Mouse (Mus musculus): ENCODE measurements around the gene Fam171a1. TPM values are rescaled to one million over a fixed set of nuclear protein-coding genes. Genes with fewer than 3 reads are reported as not detected.
A peak's percentile ranks its signal among the peaks of the same experiment; 100 is the strongest.

Fam171a1 gene
- total and polyA plus RNA-seq, 2 experiments from 2014 or later = 32.1 to 53.5 TPM

DNA sequence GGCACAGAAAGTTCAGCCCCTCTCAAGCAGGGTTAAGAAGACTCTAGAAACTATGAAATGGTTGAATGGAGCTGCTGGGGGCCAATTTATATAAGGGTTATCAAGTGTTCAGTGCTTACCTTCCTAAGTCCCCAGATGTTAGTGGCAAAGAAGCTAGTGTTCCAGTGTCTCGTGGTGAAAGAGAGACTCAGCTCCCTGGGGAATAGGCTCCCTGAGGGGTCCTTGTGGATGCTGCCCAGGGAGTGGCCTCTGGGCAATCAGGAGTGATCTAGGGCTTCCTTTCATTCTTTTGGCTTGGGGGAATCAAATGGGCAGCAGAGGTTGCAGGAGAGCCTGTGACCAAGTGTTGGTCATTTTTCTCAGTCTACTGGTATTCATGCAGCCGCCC lies 21.3 kb downstream of the Fam171a1 start:
- H3K27me3 ChIP-seq (ENCODE audit: insufficient read depth, low read length) = no peaks in the 10 kb centered on the region
- H3K4me3 ChIP-seq (ENCODE audit: low read depth, low read length) = no peak overlapping the region
- DNase-seq = no peak
- H3K4me1 ChIP-seq (ENCODE audit: insufficient read depth) = peaks cover 7% of the 10 kb centered on the region; the same call in 1 of the 2 replicates
- WGBS = 46% methylated on average over 2 of the region's 2 CpGs
- ATAC-seq = no peak
- H3K27ac ChIP-seq (ENCODE audit: low read depth, low read length) = no peak overlapping the region
- no peaks in the 10 kb centered on the region for H3K9me3 ChIP-seq (ENCODE audit: low read length)
- no peaks in the 10 kb centered on the region for H3K36me3 ChIP-seq (ENCODE audit: insufficient read depth)
- no peak overlapping the region for H3K4me2 ChIP-seq (ENCODE audit: low read depth)
- TF ChIP-seq CTCF (IDR thresholded peaks at IDR 0.05; ENCODE audit: low read depth) = no peak
- H3K9ac ChIP-seq = no peak overlapping the region

DNA sequence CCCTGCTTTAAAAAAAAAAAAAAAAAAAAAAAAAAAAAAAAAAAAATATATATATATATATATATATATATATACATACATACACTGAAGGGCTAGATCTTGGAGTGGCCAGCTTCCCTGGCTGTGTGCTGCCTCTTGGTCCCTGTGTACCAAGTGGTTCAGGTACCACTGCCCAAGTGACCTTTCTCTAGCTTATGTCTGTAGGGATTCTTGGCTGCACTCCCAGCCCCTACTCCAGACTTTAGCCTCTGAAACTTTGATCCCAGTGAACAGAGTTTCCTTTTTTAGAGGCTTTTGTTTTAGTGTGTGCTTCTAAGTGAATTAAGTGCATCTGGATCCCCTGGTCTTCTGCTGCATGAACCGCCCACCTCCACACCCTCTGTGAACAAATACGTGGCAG lies 24.3 kb downstream of the Fam171a1 start:
- DNase-seq (no peak), ATAC-seq (no peak)
- 62% methylated on average over 2 of the region's 2 CpGs for WGBS
- Histone ChIP-seq H3K4me2 (ENCODE audit: low read depth) (no peak overlapping the region), H3K9me3 (ENCODE audit: low read length) (no peaks in the 10 kb centered on the region), H3K36me3 (ENCODE audit: insufficient read depth) (no peaks in the 10 kb centered on the region), H3K4me1 (ENCODE audit: insufficient read depth) (peaks cover 7% of the 10 kb centered on the region; the same call in 1 of the 2 replicates), H3K27me3 (ENCODE audit: insufficient read depth, low read length) (no peaks in the 10 kb centered on the region), H3K27ac (ENCODE audit: low read depth, low read length) (no peak overlapping the region), H3K4me3 (ENCODE audit: low read depth, low read length) (no peak overlapping the region), H3K9ac (no peak overlapping the region)
- TF ChIP-seq CTCF (IDR thresholded peaks at IDR 0.05; ENCODE audit: low read depth) = no peak

DNA sequence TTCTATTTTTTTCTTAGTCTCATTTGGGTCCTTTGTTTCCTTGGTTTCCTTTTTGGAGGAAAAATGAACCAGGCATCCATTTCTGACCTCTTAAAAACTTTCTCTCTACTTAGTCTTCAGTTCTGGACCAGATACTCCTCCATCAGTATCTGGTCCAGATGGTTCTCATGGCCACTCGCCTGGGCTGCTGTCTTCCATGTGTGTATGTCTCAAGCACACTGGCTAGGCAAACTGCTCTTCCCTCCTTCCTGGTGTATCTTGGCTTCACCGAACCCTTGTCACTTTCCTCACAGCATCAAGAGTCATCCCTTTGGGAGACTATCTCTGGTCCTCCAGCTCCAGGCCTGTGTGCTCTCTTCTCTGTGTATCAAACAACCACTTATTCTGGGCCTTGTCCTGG lies 25.0 kb downstream of the Fam171a1 start:
- Histone ChIP-seq H3K4me3 (ENCODE audit: low read depth, low read length) (no peak overlapping the region), H3K9ac (no peak overlapping the region), H3K27me3 (ENCODE audit: insufficient read depth, low read length) (no peaks in the 10 kb centered on the region), H3K9me3 (ENCODE audit: low read length) (no peaks in the 10 kb centered on the region), H3K36me3 (ENCODE audit: insufficient read depth) (no peaks in the 10 kb centered on the region), H3K4me1 (ENCODE audit: insufficient read depth) (peaks cover 7% of the 10 kb centered on the region; the same call in 1 of the 2 replicates), H3K4me2 (ENCODE audit: low read depth) (no peak overlapping the region), H3K27ac (ENCODE audit: low read depth, low read length) (0 out of 2 replicates have a peak overlapping the region, but pooled peaks have one; percentile 29)
- ATAC-seq (no peak), DNase-seq (no peak)
- 96% methylated on average over 2 of the region's 2 CpGs for WGBS
- TF ChIP-seq CTCF (IDR thresholded peaks at IDR 0.05; ENCODE audit: low read depth) = no peak

DNA sequence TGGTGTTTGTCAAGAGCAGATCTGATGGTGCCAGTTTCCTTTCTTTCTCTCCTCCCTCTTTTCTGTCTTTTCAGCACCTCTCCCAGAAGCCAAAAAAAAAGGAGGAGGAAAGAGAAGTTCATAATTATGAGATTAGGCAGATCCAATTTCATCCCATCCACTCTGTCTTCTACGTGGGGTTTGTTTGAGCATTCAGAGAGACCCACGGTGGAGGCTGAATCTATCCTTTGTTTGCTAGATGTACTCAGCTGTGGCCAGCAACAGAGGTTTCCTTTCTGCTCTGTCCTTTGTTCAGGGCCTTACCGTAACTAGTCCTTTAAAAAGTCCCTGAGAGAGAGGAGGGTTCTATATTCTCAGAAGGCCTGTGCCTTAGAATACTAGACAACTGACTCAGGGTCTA lies 25.6 kb downstream of the Fam171a1 start:
- Histone ChIP-seq H3K36me3 (ENCODE audit: insufficient read depth) (no peaks in the 10 kb centered on the region), H3K27me3 (ENCODE audit: insufficient read depth, low read length) (no peaks in the 10 kb centered on the region), H3K9ac (no peak overlapping the region), H3K4me3 (ENCODE audit: low read depth, low read length) (no peak overlapping the region), H3K27ac (ENCODE audit: low read depth, low read length) (0 out of 2 replicates have a peak overlapping the region, but pooled peaks have one; percentile 29), H3K4me2 (ENCODE audit: low read depth) (no peak overlapping the region), H3K4me1 (ENCODE audit: insufficient read depth) (peaks cover 7% of the 10 kb centered on the region; the same call in 1 of the 2 replicates), H3K9me3 (ENCODE audit: low read length) (no peaks in the 10 kb centered on the region)
- no peak for DNase-seq
- ATAC-seq = no peak
- TF ChIP-seq CTCF (IDR thresholded peaks at IDR 0.05; ENCODE audit: low read depth) = no peak
- WGBS = 7% methylated on average over 3 of the region's 3 CpGs

DNA sequence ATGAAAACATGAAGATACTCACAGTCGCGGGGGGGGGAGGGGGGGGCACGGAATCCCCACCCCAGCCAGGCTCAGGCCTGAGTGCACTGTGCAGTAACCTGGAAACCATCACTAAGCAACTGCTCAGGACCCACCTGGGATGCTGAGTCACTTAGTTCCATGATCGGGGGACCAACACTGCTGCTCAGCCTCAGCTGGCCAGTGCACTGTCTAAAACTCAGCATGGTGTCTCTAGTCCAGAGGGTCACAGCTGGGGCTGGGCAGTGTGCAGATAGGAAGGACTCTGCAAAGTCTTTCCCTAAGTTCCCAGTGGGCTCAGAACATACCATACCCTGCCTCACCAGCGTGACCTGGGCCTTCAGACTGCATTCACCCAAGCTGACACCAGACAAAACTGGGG lies 26.6 kb downstream of the Fam171a1 start:
- Histone ChIP-seq H3K27ac (ENCODE audit: low read depth, low read length) (no peak overlapping the region), H3K4me3 (ENCODE audit: low read depth, low read length) (no peak overlapping the region), H3K9ac (no peak overlapping the region), H3K27me3 (ENCODE audit: insufficient read depth, low read length) (no peaks in the 10 kb centered on the region), H3K36me3 (ENCODE audit: insufficient read depth) (no peaks in the 10 kb centered on the region), H3K9me3 (ENCODE audit: low read length) (no peaks in the 10 kb centered on the region), H3K4me1 (ENCODE audit: insufficient read depth) (peaks cover 7% of the 10 kb centered on the region; the same call in 1 of the 2 replicates), H3K4me2 (ENCODE audit: low read depth) (no peak overlapping the region)
- no peak for TF ChIP-seq CTCF (IDR thresholded peaks at IDR 0.05; ENCODE audit: low read depth)
- no peak for DNase-seq
- WGBS = 62% methylated on average over 5 of the region's 5 CpGs
- 0 out of 2 replicates have a peak, but pooled peaks have one; percentile 6 for ATAC-seq

DNA sequence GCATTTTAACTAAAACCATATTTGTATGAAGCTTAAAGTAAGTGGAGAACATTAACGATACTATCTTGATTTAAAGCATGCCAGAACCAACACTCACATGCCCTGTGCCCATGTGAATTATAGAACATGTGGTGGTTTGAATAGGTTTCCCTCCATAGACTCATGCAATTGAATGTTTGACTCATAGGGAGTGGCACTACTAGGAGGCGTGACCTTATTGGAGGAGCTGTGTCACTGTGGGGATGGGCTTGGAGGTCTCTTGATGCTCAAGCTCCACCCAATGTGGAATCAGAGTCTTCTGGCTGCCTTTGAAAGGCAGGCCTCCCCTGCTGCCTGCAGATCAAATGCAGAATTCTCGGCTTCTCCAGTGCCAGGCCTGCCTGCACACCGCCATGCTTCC lies 27.8 kb downstream of the Fam171a1 start:
- 91% methylated on average over 4 of the region's 4 CpGs for WGBS
- Histone ChIP-seq H3K4me2 (ENCODE audit: low read depth) (no peak overlapping the region), H3K9ac (no peak overlapping the region), H3K4me1 (ENCODE audit: insufficient read depth) (peaks cover 7% of the 10 kb centered on the region; the same call in 1 of the 2 replicates), H3K9me3 (ENCODE audit: low read length) (no peaks in the 10 kb centered on the region), H3K36me3 (ENCODE audit: insufficient read depth) (no peaks in the 10 kb centered on the region; the same call in 1 of the 2 replicates), H3K27ac (ENCODE audit: low read depth, low read length) (no peak overlapping the region), H3K4me3 (ENCODE audit: low read depth, low read length) (no peak overlapping the region), H3K27me3 (ENCODE audit: insufficient read depth, low read length) (no peaks in the 10 kb centered on the region)
- ATAC-seq (no peak), DNase-seq (no peak)
- no peak for TF ChIP-seq CTCF (IDR thresholded peaks at IDR 0.05; ENCODE audit: low read depth)

DNA sequence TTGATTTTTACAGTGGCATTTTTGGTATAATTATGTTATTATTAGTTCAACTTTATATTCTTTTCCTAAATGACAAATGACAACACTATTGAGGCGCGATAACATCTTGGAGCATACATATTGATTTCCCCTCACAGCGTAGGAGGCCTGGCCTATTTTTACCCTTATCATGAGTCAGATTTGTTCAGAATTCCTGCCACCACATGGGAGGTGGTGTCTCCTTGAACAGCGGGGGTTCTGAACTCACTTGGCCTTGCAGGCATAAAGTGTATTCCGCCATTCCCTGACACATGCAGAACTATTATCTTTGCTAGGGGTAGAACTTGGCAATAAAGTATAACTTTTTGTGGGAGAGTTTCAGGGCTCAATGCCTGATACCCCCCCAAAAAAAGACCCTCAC lies 30.3 kb downstream of the Fam171a1 start:
- 97% methylated on average over 5 of the region's 5 CpGs for WGBS
- no peak for TF ChIP-seq CTCF (IDR thresholded peaks at IDR 0.05; ENCODE audit: low read depth)

More for the DNA sequence above, 30.3 kb downstream of the Fam171a1 start:
- H3K36me3 ChIP-seq (ENCODE audit: insufficient read depth) = no peaks in the 10 kb centered on the region; the same call in 1 of the 2 replicates
- H3K27me3 ChIP-seq (ENCODE audit: insufficient read depth, low read length) = no peaks in the 10 kb centered on the region
- ATAC-seq (no peak), DNase-seq (no peak)
- no peak overlapping the region for H3K4me2 ChIP-seq (ENCODE audit: low read depth)
- no peak overlapping the region for H3K9ac ChIP-seq
- H3K4me1 ChIP-seq (ENCODE audit: insufficient read depth) = 0 out of 2 replicates have a peak, but pooled peaks cover 1% of the 10 kb centered on the region
- H3K9me3 ChIP-seq (ENCODE audit: low read length) = no peaks in the 10 kb centered on the region
- no peak overlapping the region for H3K4me3 ChIP-seq (ENCODE audit: low read depth, low read length)
- no peak overlapping the region for H3K27ac ChIP-seq (ENCODE audit: low read depth, low read length)

Data from forebrain, postnatal 0 days (tissue).